Mouse (Mus musculus) neural tube, embryonic 15.5 days (tissue): ENCODE measurements around the gene Nfkbil1. TPM values are rescaled to one million over a fixed set of nuclear protein-coding genes. Genes with fewer than 3 reads are reported as not detected.

Experiments used
- ATAC-seq: fragments of 200-750 bp; cut with Nextera tagmentation; 2 replicates; pipeline ENCODE4 v1.8.0; 2017; ENCODE audit warnings: mild to moderate bottlenecking, moderate TSS enrichment, moderate library complexity; ENCODE audit not compliant: low FRiP score
- H3K27ac ChIP-seq: fragments of 300-500 bp; sonication (generic); replicated peaks from 2 replicates; pipeline ENCODE4 v1.5.1; 2015; ENCODE audit warnings: mild to moderate bottlenecking, inconsistent platforms
- H3K27me3 ChIP-seq: fragments of 300-500 bp; sonication (generic); replicated peaks from 2 replicates; pipeline ENCODE4 v1.6.1; 2015; ENCODE audit warnings: inconsistent platforms
- H3K36me3 ChIP-seq: fragments of 300-500 bp; sonication (generic); 2 replicates; pipeline ENCODE4 v1.6.1; 2015; ENCODE audit warnings: inconsistent platforms
- H3K4me1 ChIP-seq: fragments of 300-500 bp; sonication (generic); 2 replicates; pipeline ENCODE4 v1.6.1; 2015; ENCODE audit warnings: inconsistent platforms
- H3K4me2 ChIP-seq: fragments of 300-500 bp; sonication (generic); 2 replicates; pipeline ENCODE4 v1.6.1; 2015; ENCODE audit warnings: inconsistent platforms, mild to moderate bottlenecking, moderate library complexity
- H3K4me3 ChIP-seq: fragments of 300-500 bp; sonication (generic); replicated peaks from 2 replicates; pipeline ENCODE4 v1.5.1; 2015; ENCODE audit warnings: mild to moderate bottlenecking, inconsistent platforms
- H3K9ac ChIP-seq: fragments of 300-500 bp; sonication (generic); replicated peaks from 2 replicates; pipeline ENCODE4 v1.6.1; 2015; ENCODE audit warnings: mild to moderate bottlenecking, inconsistent platforms
- H3K9me3 ChIP-seq: fragments of 300-500 bp; sonication (generic); replicated peaks from 2 replicates; pipeline ENCODE4 v1.6.1; 2016; ENCODE audit warnings: inconsistent platforms
- WGBS: fragments of 180-500 bp; shearing (Covaris S2); methylation state at CpG from one replicate; pipeline ENCODE4 v1.1.7; 2015; ENCODE audit warnings: mixed read lengths; 5-methylcytosine and 5-hydroxymethylcytosine counted together
- polyA plus RNA-seq: library from polyadenylated mRNA; unstranded; fragments of >200 nt; fragmentation: Nextera tagmentation; extraction: Ambion mirVana; gene quantifications from 2 replicates; pipeline ENCODE4 v1.2.1, GENCODE M21; 2015

The Nfkbil1 gene
- polyA plus RNA-seq, 1 experiment from 2014 or later, result 11.2 TPM

GRCm38 (mm10) chr17:35213071-35213470 is 22.5 kb downstream of the Nfkbil1 start:
- H3K27ac ChIP-seq, result no peak overlapping the region
- no peaks in the 10 kb centered on the region for H3K36me3 ChIP-seq
- 93% methylated on average over 5 of the region's 5 CpGs for WGBS
- H3K4me2 ChIP-seq, result no peak overlapping the region
- H3K9me3 ChIP-seq, result no peaks in the 10 kb centered on the region
- H3K4me1 ChIP-seq, result no peaks in the 10 kb centered on the region
- H3K4me3 ChIP-seq, result no peak overlapping the region
- no peak for ATAC-seq
- no peak overlapping the region for H3K9ac ChIP-seq
- H3K27me3 ChIP-seq, result no peaks in the 10 kb centered on the region

- Histone ChIP-seq H3K4me3 (no peak overlapping the region), H3K27me3 (no peaks in the 10 kb centered on the region), H3K36me3 (no peaks in the 10 kb centered on the region), H3K27ac (no peak overlapping the region), H3K9ac (no peak overlapping the region), H3K9me3 (no peaks in the 10 kb centered on the region), H3K4me2 (no peak overlapping the region), H3K4me1 (no peaks in the 10 kb centered on the region)
- no peak for ATAC-seq
- WGBS, result 74% methylated on average over 3 of the region's 3 CpGs
Measured at GRCm38 (mm10) chr17:35210593-35210992, 25.0 kb downstream of the Nfkbil1 start.

GRCm38 (mm10) chr17:35209785-35210535 is 25.6 kb downstream of the Nfkbil1 start:
- H3K27ac ChIP-seq, result no peak overlapping the region
- H3K4me2 ChIP-seq, result no peak overlapping the region
- H3K27me3 ChIP-seq, result 0 out of 2 replicates have a peak, but pooled peaks cover 5% of the 10 kb centered on the region
- H3K9me3 ChIP-seq, result no peaks in the 10 kb centered on the region
- no peak overlapping the region for H3K9ac ChIP-seq
- no peak overlapping the region for H3K4me3 ChIP-seq
- 76% methylated on average over 12 of the region's 12 CpGs for WGBS
- no peak for ATAC-seq
- no peaks in the 10 kb centered on the region for H3K36me3 ChIP-seq
- no peaks in the 10 kb centered on the region for H3K4me1 ChIP-seq

- H3K9me3 ChIP-seq, result no peaks in the 10 kb centered on the region
- no peak overlapping the region for H3K27ac ChIP-seq
- no peaks in the 10 kb centered on the region for H3K36me3 ChIP-seq
- no peak overlapping the region for H3K4me2 ChIP-seq
- no peak overlapping the region for H3K9ac ChIP-seq
- H3K27me3 ChIP-seq, result peaks cover 24% of the 10 kb centered on the region
- no peak overlapping the region for H3K4me3 ChIP-seq
- no peak for ATAC-seq
- no peaks in the 10 kb centered on the region for H3K4me1 ChIP-seq
- 56% methylated on average over 10 of the region's 10 CpGs for WGBS
Measured at GRCm38 (mm10) chr17:35205380-35205769, 30.2 kb downstream of the Nfkbil1 start.

- Histone ChIP-seq H3K4me3 (no peak within 1 kb of the TSS), H3K9ac (no peak within 1 kb of the TSS), H3K27ac (no peak within 1 kb of the TSS), H3K4me2 (no peak within 1 kb of the TSS), H3K4me1 (no peaks in the 10 kb centered on the region), H3K36me3 (no peaks in the 10 kb centered on the region), H3K9me3 (no peaks in the 10 kb centered on the region), H3K27me3 (peaks cover 24% of the 10 kb centered on the region)
- ATAC-seq, result no peak
- 36% methylated on average over 20 of the region's 20 CpGs for WGBS
Measured at GRCm38 (mm10) chr17:35204494-35205379, 30.9 kb downstream of the Nfkbil1 start, which contains the start of gene Lta. Lta (minus strand) TSS chr17:35205351.

GRCm38 (mm10) chr17:35202442-35202841 is 33.1 kb downstream of the Nfkbil1 start:
- Histone ChIP-seq H3K9ac (no peak overlapping the region), H3K36me3 (no peaks in the 10 kb centered on the region), H3K9me3 (no peaks in the 10 kb centered on the region), H3K27ac (no peak overlapping the region), H3K27me3 (peaks cover 30% of the 10 kb centered on the region), H3K4me2 (no peak overlapping the region), H3K4me3 (no peak overlapping the region), H3K4me1 (no peaks in the 10 kb centered on the region)
- ATAC-seq, result no peak
- 82% methylated on average over 4 of the region's 4 CpGs for WGBS

GRCm38 (mm10) chr17:35201787-35202186 is 33.8 kb downstream of the Nfkbil1 start, which contains the start of gene Tnf:
Tnf (minus strand) TSS chr17:35202007.
- 37% methylated on average over 13 of the region's 13 CpGs for WGBS

GRCm38 (mm10) chr17:35201128-35201527 is 34.5 kb downstream of the Nfkbil1 start:
- peaks cover 3% of the 10 kb centered on the region for H3K4me1 ChIP-seq
- ATAC-seq, result no peak

More at GRCm38 (mm10) chr17:35201787-35202186, 33.8 kb downstream of the Nfkbil1 start, which contains the start of gene Tnf:
- Histone ChIP-seq H3K9me3 (no peaks in the 10 kb centered on the region), H3K27ac (no peak within 1 kb of the TSS), H3K4me3 (no peak within 1 kb of the TSS), H3K4me1 (no peaks in the 10 kb centered on the region), H3K36me3 (no peaks in the 10 kb centered on the region), H3K27me3 (peaks cover 35% of the 10 kb centered on the region), H3K9ac (no peak within 1 kb of the TSS), H3K4me2 (no peak within 1 kb of the TSS)
- no peak for ATAC-seq

GRCm38 (mm10) chr17:35200398-35200797 is 35.2 kb downstream of the Nfkbil1 start:
- H3K27ac ChIP-seq, result no peak overlapping the region
- no peak overlapping the region for H3K9ac ChIP-seq
- H3K9me3 ChIP-seq, result no peaks in the 10 kb centered on the region
- H3K4me1 ChIP-seq, result peaks cover 10% of the 10 kb centered on the region
- no peak overlapping the region for H3K4me3 ChIP-seq
- no peak overlapping the region for H3K4me2 ChIP-seq
- WGBS, result 90% methylated on average over 11 of the region's 11 CpGs
- ATAC-seq, result no peak
- H3K36me3 ChIP-seq, result no peaks in the 10 kb centered on the region
- peaks cover 48% of the 10 kb centered on the region for H3K27me3 ChIP-seq

More at GRCm38 (mm10) chr17:35201128-35201527, 34.5 kb downstream of the Nfkbil1 start:
- Histone ChIP-seq H3K9me3 (no peaks in the 10 kb centered on the region), H3K4me3 (no peak overlapping the region), H3K27me3 (peaks cover 41% of the 10 kb centered on the region), H3K9ac (no peak overlapping the region), H3K4me2 (no peak overlapping the region), H3K36me3 (no peaks in the 10 kb centered on the region), H3K27ac (no peak overlapping the region)
- 77% methylated on average over 11 of the region's 11 CpGs for WGBS

- H3K4me2 ChIP-seq, result no peak overlapping the region
- no peak for ATAC-seq
- H3K27me3 ChIP-seq, result peaks cover 50% of the 10 kb centered on the region
Measured at GRCm38 (mm10) chr17:35198946-35199345, 36.6 kb downstream of the Nfkbil1 start.

GRCm38 (mm10) chr17:35198029-35198428 is 37.6 kb downstream of the Nfkbil1 start:
- Histone ChIP-seq H3K27ac (no peak overlapping the region), H3K36me3 (no peaks in the 10 kb centered on the region), H3K4me2 (no peak overlapping the region), H3K27me3 (peaks cover 44% of the 10 kb centered on the region), H3K9ac (no peak overlapping the region), H3K4me1 (peaks cover 16% of the 10 kb centered on the region), H3K4me3 (no peak overlapping the region), H3K9me3 (no peaks in the 10 kb centered on the region)
- WGBS, result 71% methylated on average over 7 of the region's 7 CpGs
- no peak for ATAC-seq

More at GRCm38 (mm10) chr17:35198946-35199345, 36.6 kb downstream of the Nfkbil1 start:
- H3K4me3 ChIP-seq, result no peak overlapping the region
- WGBS, result 21% methylated on average over 8 of the region's 8 CpGs
- no peaks in the 10 kb centered on the region for H3K9me3 ChIP-seq
- H3K4me1 ChIP-seq, result peaks cover 16% of the 10 kb centered on the region
- no peak overlapping the region for H3K27ac ChIP-seq
- H3K36me3 ChIP-seq, result no peaks in the 10 kb centered on the region
- H3K9ac ChIP-seq, result no peak overlapping the region
